Mouse (Mus musculus): Measurements from ENCODE around the gene Eln.

GRCm38 (mm10) chr5:134684398-134684797 is 62.7 kb downstream of the Eln start:
- TF ChIP-seq CTCF (IDR thresholded peaks at IDR 0.05; ENCODE audit: extremely low read depth, insufficient read length, insufficient replicate concordance, low read depth, low read length) (no peak), POLR2A (IDR thresholded peaks at IDR 0.05; ENCODE audit: low read depth, low read length) (no peak)
